Comparison of ENCODE assay signal across 9 mouse cellular contexts in the genomic region with DNA sequence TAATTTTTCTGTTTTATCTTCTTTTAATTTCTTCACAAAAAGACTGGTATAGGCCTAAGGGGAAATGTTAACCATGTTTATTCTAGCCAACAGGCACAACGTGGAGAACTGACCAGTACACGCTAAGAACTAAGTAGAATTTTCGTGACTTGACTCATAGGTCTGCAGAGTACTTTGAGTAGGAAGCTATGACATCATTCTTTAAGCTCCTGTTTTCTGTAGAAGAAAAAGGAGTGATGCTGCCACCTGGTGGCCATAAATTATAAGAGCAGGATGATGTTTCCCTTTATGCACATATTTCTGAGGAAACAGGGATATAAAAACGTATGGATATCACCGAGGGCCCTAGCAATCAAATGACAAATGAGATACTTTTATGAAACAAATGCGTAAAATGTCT.
DNase-seq lines count a peak whose midpoint lies in the region; ATAC-seq and TF ChIP-seq lines count a peak whose summit lies in the region.
"Had no signal": no experiment of that assay in that cellular context is flagged by ENCODE, and none has a peak within 500 bp of the region (broad histone marks: within the 10 kb centered on the region; RNA-seq: fewer than 3 reads in every experiment).

No protein-coding gene starts in this region.

- no peak overlapping the region for H3K9ac ChIP-seq in lung, embryonic 16.5 days (ENCODE audit: low read length)
- H3K9ac ChIP-seq: limb, embryonic 15.5 days had no signal

- no peak overlapping the region for H3K27ac ChIP-seq in layer of hippocampus, adult 2 months
- no peak overlapping the region for H3K27ac ChIP-seq in lung, embryonic 16.5 days (ENCODE audit: low read length)
- H3K27ac ChIP-seq: limb, embryonic 15.5 days had no signal

- H3K4me3 ChIP-seq in layer of hippocampus, adult 2 months = no peak overlapping the region
- no peak overlapping the region for H3K4me3 ChIP-seq in lung, embryonic 16.5 days (ENCODE audit: low read length)
- H3K4me3 ChIP-seq: limb, embryonic 15.5 days had no signal

- H3K4me2 ChIP-seq in lung, embryonic 16.5 days (ENCODE audit: low read depth, low read length) = no peak overlapping the region
- H3K4me2 ChIP-seq: limb, embryonic 15.5 days had no signal

- no peaks in the 10 kb centered on the region for H3K9me3 ChIP-seq in lung, embryonic 16.5 days (ENCODE audit: control insufficient read depth, low read length)
- H3K9me3 ChIP-seq: limb, embryonic 15.5 days had no signal

- peak; percentile 84 to 89 for ATAC-seq in hematopoietic stem cell, adult 5-6 weeks (replicated peaks in 1 of 2; ENCODE audit: insufficient read depth in 1 of 2, low FRiP score in 2 of 2, low TSS enrichment in 1 of 2, low read depth in 1 of 2, poor library complexity in 2 of 2, severe bottlenecking in 2 of 2)
- peak; percentile 49; the same call in 1 of the 2 replicates for ATAC-seq in lung, embryonic 16.5 days (ENCODE audit: low read depth)
- no peak for ATAC-seq in inflammation-experienced regulatory T-cells, adult 6 months

- no peak for TF ChIP-seq POLR2A in brain, embryonic 14.5 days (IDR thresholded peaks at IDR 0.05; ENCODE audit: borderline replicate concordance, extremely low read depth, insufficient read depth, insufficient read length, poor library complexity, severe bottlenecking)

- TF ChIP-seq CTCF in brain, embryonic 14.5 days (IDR thresholded peaks at IDR 0.05; ENCODE audit: borderline replicate concordance, extremely low read depth, insufficient read depth, insufficient read length) = peak; percentile 30; the same call in 1 of the 2 replicates
- TF ChIP-seq CTCF in layer of hippocampus, adult 2 months (conservative IDR thresholded peaks at IDR 0.05) = peak; percentile 88

- no peaks in the 10 kb centered on the region for H3K27me3 ChIP-seq in lung, embryonic 16.5 days (ENCODE audit: control insufficient read depth, insufficient read depth, low read depth, low read length)
- H3K27me3 ChIP-seq: limb, embryonic 15.5 days had no signal

- peak; percentile 24 for DNase-seq in MEL-GATA-1-ER (ENCODE audit: extremely low read depth, low read depth)
- DNase-seq in brain, embryonic 14.5 days (ENCODE audit: low read depth) = peak; percentile 91
- DNase-seq in fibroblast of lung, adult 2 months (ENCODE audit: low read depth) = peak; percentile 35
- DNase-seq in layer of hippocampus, adult 2 months (ENCODE audit: low spot score in 2 of 2) = peak; percentile 72 to 81
- peak; percentile 53 for DNase-seq in retina, postnatal 7 days (ENCODE audit: low read depth, low spot score)

- H3K4me1 ChIP-seq in lung, embryonic 16.5 days (replicated peaks; ENCODE audit: control insufficient read depth, insufficient read depth, low read length) = no peaks in the 10 kb centered on the region
- H3K4me1 ChIP-seq: limb, embryonic 15.5 days had no signal

- whole genome bisulfite sequencing in lung, embryonic 16.5 days = 6% methylated on average over 6 of the region's 6 CpGs

- no peaks in the 10 kb centered on the region for H3K36me3 ChIP-seq in lung, embryonic 16.5 days (ENCODE audit: control insufficient read depth, insufficient read depth, low read length)
- H3K36me3 ChIP-seq: limb, embryonic 15.5 days had no signal

Comparison
In these comparisons a context has a peak if more than half of its experiments do, and no peak if none do; other contexts are left out.
1. DNase-seq: peak in every context shown above with its lines; median percentile 91 in brain, embryonic 14.5 days; 76 in layer of hippocampus, adult 2 months; 53 in retina, postnatal 7 days; 35 in fibroblast of lung, adult 2 months; 24 in MEL-GATA-1-ER.